Mouse (Mus musculus): ENCODE measurements around the gene Pacrg. TPM values are rescaled to one million over a fixed set of nuclear protein-coding genes. Genes with fewer than 3 reads are reported as not detected.

Gene Pacrg
- 36.8 and 39.6 TPM in 2 replicates for polyA plus RNA-seq (2021; fragmentation: Nextera tagmentation)
- long read RNA-seq, experiment 1, transcript Pacrg-201 (5 exons, 1,475 nt) = major isoform, 23 of 45 reads
- long read RNA-seq, experiment 1, partial matches to known transcripts = 2 of 45 reads
- long read RNA-seq, experiment 1, other reads (novel, unspliced or antisense) = 20 of 45 reads
- long read RNA-seq, experiment 2, transcript Pacrg-201 (5 exons, 1,475 nt) = major isoform, 17 of 36 reads
- long read RNA-seq, experiment 2, partial matches to known transcripts = 0 of 36 reads
- long read RNA-seq, experiment 2, other reads (novel, unspliced or antisense) = 19 of 36 reads

DNA sequence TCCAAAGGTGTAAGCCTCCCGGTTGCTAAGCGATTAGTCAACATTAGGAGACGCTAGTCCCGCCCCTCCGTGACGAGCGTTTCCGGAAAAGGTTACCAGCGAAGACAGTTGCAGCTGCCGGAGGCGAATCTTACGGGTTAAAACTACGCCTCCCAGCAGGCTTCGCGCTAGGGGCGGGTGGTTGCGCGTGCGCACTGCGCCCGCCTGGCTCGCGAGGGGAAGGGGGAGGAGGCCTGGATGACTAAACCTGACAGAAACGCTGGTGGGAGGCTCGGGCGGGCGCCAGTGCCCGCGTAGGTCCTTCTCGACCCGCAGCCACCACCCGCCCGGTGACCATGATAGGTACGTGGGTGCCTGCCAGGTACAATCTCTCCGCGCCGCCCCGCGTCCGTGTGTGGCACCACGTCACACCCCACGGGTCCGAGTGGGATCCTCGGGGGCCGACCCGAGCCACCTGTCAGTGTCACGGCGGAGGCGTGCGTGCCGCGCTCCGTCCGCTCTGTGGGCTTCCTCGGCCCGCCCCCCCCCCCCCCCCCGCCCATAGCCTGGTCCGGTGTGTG is at the start of gene Pacrg, which contains the start of gene Prkn:
TSS of gene Pacrg (minus strand) at position 164 of the 560 bp plus-strand sequence.
TSS of gene Prkn (plus strand) at position 237 of the 560 bp plus-strand sequence.

Other genes with a start within 250 kb of the Pacrg start
- gene Prkn, start 73 bp upstream of the Pacrg start, polyA plus RNA-seq (2021; fragmentation: Nextera tagmentation) = 5.4 and 6.0 TPM in 2 replicates